8 mouse cellular contexts compared by ENCODE assay signal in genomic region chr8:108696631-108697410, GRCm38 (mm10).
DNase-seq lines count a peak whose midpoint lies in the region; ATAC-seq and TF ChIP-seq lines count a peak whose summit lies in the region.

No protein-coding gene starts in this region.

- H3K27me3 ChIP-seq in kidney, embryonic 15.5 days = peaks cover 82% of the 10 kb centered on the region
- H3K27me3 ChIP-seq in embryonic facial prominence, embryonic 14.5 days (replicated peaks; ENCODE audit: control insufficient read depth, insufficient read depth, low read length) = peaks cover 38% of the 10 kb centered on the region
- H3K27me3 ChIP-seq in intestine, embryonic 15.5 days (replicated peaks) = peaks cover 27% of the 10 kb centered on the region
- H3K27me3 ChIP-seq in myocyte (ENCODE audit: control insufficient read depth, insufficient read depth, insufficient read length) = no peaks in the 10 kb centered on the region

- ATAC-seq in kidney, embryonic 15.5 days (replicated peaks; ENCODE audit: low FRiP score) = no peak
- ATAC-seq in embryonic facial prominence, embryonic 14.5 days (ENCODE audit: low read depth) = no peak
- no peak for ATAC-seq in intestine, embryonic 15.5 days
- ATAC-seq in CD4-positive, CD25-positive, alpha-beta regulatory T cell, adult 4 months = no peak

- no peak overlapping the region for H3K9ac ChIP-seq in kidney, embryonic 15.5 days
- H3K9ac ChIP-seq in embryonic facial prominence, embryonic 14.5 days (ENCODE audit: low read depth, low read length) = peak overlapping the region; percentile 44
- no peak overlapping the region; the same call in 1 of the 2 replicates for H3K9ac ChIP-seq in intestine, embryonic 15.5 days

- 5% methylated on average over 27 of the region's 27 CpGs for WGBS in kidney, embryonic 15.5 days
- WGBS in embryonic facial prominence, embryonic 14.5 days = 5% methylated on average over 24 of the region's 27 CpGs
- 15% methylated on average over 27 of the region's 27 CpGs for WGBS in intestine, embryonic 15.5 days

- peak overlapping the region; percentile 59 for H3K4me2 ChIP-seq in kidney, embryonic 15.5 days
- H3K4me2 ChIP-seq in embryonic facial prominence, embryonic 14.5 days (ENCODE audit: low read depth, low read length) = peak overlapping the region; percentile 62
- H3K4me2 ChIP-seq in intestine, embryonic 15.5 days (replicated peaks) = peak overlapping the region; percentile 79
- H3K4me2 ChIP-seq in myocyte (ENCODE audit: low read depth) = peak overlapping the region; percentile 30

- peaks cover 49% of the 10 kb centered on the region for H3K4me1 ChIP-seq in kidney, embryonic 15.5 days
- peaks cover 43% of the 10 kb centered on the region for H3K4me1 ChIP-seq in embryonic facial prominence, embryonic 14.5 days (ENCODE audit: control insufficient read depth, insufficient read depth, low read length)
- peaks cover 27% of the 10 kb centered on the region for H3K4me1 ChIP-seq in intestine, embryonic 15.5 days (replicated peaks)

- no peak overlapping the region for H3K27ac ChIP-seq in kidney, embryonic 15.5 days
- peak overlapping the region; percentile 73; the same call in 1 of the 2 replicates for H3K27ac ChIP-seq in embryonic facial prominence, embryonic 14.5 days (replicated peaks; ENCODE audit: low read depth, low read length)
- H3K27ac ChIP-seq in intestine, embryonic 15.5 days = no peak overlapping the region

- DNase-seq in kidney, postnatal 25 days = no peak
- no peak for DNase-seq in embryonic facial prominence, embryonic 14.5 days (ENCODE audit: low spot score)
- no peak for DNase-seq in cerebellum, adult 11 months
- DNase-seq in c-Kit-positive CD71-positive TER-119-positive erythroid progenitor cells, embryonic 14.5 days (ENCODE audit: low spot score) = no peak

- TF ChIP-seq POLR2A in myocyte (IDR thresholded peaks at IDR 0.05; ENCODE audit: insufficient read length, low read depth) = no peak

- H3K9me3 ChIP-seq in kidney, embryonic 15.5 days (replicated peaks) = no peaks in the 10 kb centered on the region
- no peaks in the 10 kb centered on the region for H3K9me3 ChIP-seq in embryonic facial prominence, embryonic 14.5 days (ENCODE audit: control insufficient read depth, low read length)
- no peaks in the 10 kb centered on the region for H3K9me3 ChIP-seq in intestine, embryonic 15.5 days

- peak overlapping the region; percentile 36 for H3K4me3 ChIP-seq in kidney, embryonic 15.5 days (replicated peaks)
- peak overlapping the region; percentile 40 for H3K4me3 ChIP-seq in embryonic facial prominence, embryonic 14.5 days (ENCODE audit: low read depth, low read length)
- peak overlapping the region; percentile 34 for H3K4me3 ChIP-seq in intestine, embryonic 15.5 days (replicated peaks)
- H3K4me3 ChIP-seq in myocyte = no peak overlapping the region

- no peak overlapping the region for H3ac ChIP-seq in myocyte (ENCODE audit: control insufficient read depth, insufficient read length)

- no peaks in the 10 kb centered on the region for H3K36me3 ChIP-seq in kidney, embryonic 15.5 days
- no peaks in the 10 kb centered on the region for H3K36me3 ChIP-seq in embryonic facial prominence, embryonic 14.5 days (ENCODE audit: control insufficient read depth, insufficient read depth, low read length)
- H3K36me3 ChIP-seq in intestine, embryonic 15.5 days = no peaks in the 10 kb centered on the region
- no peaks in the 10 kb centered on the region for H3K36me3 ChIP-seq in myocyte (ENCODE audit: control insufficient read depth, insufficient read depth)

- H3K79me2 ChIP-seq in myocyte (ENCODE audit: control insufficient read depth, insufficient read depth) = no peaks in the 10 kb centered on the region

TF ChIP-seq in myocyte, 11 proteins besides CTCF, POLR2A, EP300 and RAD21:
- TF ChIP-seq MYOD1 (IDR thresholded peaks at IDR 0.05; ENCODE audit: control insufficient read depth in 1 of 3, insufficient read length in 2 of 3, low read depth in 2 of 3) (no peak), E2F4 (IDR thresholded peaks at IDR 0.05; ENCODE audit: insufficient read depth) (no peak), TCF12 (IDR thresholded peaks at IDR 0.05; ENCODE audit: insufficient read depth, poor library complexity, severe bottlenecking) (no peak), POLR2AphosphoS2 (IDR thresholded peaks at IDR 0.05; ENCODE audit: insufficient read length, low read depth) (no peak), USF1 (IDR thresholded peaks at IDR 0.05; ENCODE audit: low read depth) (no peak), MYOG (IDR thresholded peaks at IDR 0.05; ENCODE audit: control insufficient read depth in 1 of 3, insufficient read depth in 1 of 3, insufficient read length in 2 of 3, low read depth in 2 of 3) (no peak), SRF (IDR thresholded peaks at IDR 0.05; ENCODE audit: control insufficient read depth, insufficient read length, low read depth) (no peak)
